Mouse (Mus musculus): ENCODE data around the gene Lonp2. TPM values are rescaled to one million over a fixed set of nuclear protein-coding genes. Genes with fewer than 3 reads are reported as not detected.
A peak's percentile ranks its signal among the peaks of the same experiment; 100 is the strongest.

Lonp2 gene
- total RNA-seq, 2 experiments from 2014 or later = 82.2 to 82.3 TPM

DNA sequence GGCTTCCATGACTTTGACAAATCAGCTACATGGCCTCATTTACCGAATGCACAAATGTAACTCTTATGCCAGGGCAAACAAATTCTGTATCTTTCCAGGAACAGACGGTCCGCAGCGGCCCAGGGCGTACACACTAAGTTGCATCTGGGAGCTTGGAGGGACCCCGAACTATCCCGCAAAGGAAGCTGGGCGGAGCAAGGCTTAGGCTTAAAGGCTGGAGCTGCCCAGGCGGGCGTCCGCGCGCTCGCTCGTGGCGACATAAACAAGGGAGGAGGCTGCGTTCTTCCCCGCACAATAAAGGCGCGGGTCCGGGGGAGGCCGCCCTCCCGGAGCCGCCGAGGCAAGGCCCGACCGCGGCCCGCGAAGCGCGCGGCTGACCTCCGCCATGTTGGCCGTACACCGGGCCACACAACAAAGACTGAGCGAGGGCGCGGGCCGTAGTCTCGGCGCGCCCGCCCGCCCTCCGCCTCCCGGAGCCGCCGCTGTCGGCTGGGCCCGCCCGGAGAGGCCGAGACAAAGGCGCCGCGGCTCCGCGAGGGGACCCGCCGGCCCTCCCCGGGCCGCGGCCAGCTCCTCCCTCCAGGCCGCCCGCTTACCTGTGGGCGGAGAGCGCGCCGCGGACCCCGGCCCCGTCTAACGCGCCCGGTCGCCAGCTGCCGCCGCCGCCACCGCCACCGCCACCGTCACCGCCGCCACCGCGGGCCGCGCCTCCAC is 121.5 kb downstream of the Lonp2 start, which contains the start of the genes Gm10638 and Siah1a:
TSS of gene Gm10638 (plus strand) at position 479 of the 714 bp plus-strand sequence.
TSS of gene Siah1a (minus strand) at position 714 of the 714 bp plus-strand sequence.
- DNase-seq (ENCODE audit: low spot score in 2 of 2) = peak; percentile 39 to 42

DNA sequence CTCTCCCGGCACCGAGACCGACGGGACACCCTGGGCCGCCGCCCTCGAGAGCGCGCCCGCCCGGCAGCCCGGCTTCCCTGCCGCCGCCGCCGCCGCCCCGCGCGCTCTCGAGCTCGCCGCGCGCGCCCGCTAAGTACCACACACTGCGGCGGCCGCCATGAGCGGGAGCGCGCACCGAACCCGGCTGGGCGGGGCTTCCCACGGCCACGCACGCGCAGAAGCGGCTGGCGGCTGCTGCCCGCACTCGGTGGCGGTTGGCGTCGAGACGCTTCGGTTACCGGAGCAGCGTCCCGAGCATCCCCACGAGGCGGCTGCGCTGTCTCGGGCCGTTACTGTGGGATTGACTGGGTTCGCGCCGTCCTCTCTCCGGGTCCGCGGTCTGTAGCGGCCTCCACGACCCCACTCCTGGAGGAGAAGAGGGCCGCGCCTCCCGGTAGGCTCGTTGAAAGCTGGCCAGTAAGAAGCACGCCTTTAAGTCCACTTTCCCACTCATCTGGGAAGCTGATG is 122.1 kb downstream of the Lonp2 start:
- DNase-seq (ENCODE audit: low spot score in 2 of 2) = peak; percentile 86

DNA sequence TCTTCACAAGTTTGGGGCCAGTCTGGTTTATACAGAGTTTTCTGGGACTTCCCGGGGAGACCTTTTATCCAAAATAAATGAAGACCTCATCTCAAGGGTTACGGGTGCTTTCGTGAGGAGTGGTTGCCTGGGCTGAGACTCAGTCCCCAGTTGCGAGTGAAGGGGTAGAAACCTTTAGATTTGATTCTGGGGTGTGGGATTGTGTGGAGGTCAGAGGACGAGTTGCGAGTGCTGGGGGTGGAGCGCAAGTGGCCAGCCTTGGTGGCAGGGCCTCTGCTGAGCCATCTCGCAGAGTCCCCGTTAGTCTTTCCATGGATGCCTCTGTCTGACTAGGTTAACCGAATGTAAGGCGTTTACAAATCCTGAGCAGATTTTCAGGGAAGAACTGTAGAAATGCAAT is 122.7 kb downstream of the Lonp2 start:
- no peak for DNase-seq (ENCODE audit: low spot score in 2 of 2)

DNA sequence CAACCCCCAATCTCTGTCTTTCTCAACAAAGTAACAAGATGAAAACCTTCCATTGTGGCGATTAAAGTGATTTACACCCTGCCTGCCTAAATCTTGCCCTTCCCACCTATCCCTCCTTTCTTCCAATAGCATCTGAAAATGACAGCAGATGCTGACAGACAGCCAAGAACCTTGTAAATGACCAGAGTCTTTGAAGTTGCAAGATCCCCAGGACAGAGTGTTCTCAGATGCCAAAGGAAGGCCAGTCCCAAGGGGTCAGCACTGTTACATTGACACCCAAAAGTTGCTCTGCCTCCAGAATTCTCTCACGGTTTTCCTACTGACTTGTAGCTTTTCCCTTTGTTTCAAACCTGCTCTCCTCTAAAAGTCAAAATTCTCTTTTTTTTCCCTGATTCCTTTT is 126.0 kb downstream of the Lonp2 start:
- no peak for DNase-seq (ENCODE audit: low spot score in 2 of 2)

DNA sequence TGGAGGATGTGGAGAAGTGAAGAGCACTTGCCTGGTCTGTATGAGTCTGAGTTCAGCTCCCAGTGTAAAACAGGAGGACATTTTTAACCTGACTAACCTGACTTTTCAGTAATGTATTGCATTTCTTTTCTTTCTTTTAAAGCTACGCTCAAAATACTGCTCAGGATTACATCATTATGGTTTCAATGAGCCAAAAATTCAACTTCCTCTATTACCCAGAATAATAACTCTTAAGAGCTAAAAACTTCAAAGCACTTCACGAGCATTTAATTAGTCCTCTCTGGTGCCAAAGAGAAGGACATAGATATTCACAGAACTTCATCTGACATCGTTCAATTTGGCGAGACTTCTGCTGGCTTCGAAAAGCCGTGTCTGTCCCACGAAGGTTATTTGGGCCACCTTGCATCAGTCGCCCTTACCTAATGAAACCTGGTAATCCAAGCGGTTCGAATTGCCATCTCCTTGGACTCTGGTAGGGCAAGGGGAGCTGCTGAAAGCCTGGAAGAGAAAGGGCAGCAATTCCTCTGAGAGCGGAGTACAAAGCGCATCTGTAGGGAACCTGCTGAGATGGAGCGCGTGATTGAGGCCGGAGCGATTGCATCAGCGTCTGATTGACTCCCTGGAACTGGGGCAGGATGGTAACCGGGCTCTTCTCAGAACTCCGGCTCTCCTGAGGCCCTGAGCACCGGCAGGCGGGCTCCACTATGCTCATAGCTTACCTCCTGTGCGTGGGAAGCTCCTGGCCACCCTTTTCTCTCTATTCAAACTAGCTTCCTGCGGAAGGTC is 133.3 kb downstream of the Lonp2 start:
- DNase-seq (ENCODE audit: low spot score in 2 of 2) = no peak

DNA sequence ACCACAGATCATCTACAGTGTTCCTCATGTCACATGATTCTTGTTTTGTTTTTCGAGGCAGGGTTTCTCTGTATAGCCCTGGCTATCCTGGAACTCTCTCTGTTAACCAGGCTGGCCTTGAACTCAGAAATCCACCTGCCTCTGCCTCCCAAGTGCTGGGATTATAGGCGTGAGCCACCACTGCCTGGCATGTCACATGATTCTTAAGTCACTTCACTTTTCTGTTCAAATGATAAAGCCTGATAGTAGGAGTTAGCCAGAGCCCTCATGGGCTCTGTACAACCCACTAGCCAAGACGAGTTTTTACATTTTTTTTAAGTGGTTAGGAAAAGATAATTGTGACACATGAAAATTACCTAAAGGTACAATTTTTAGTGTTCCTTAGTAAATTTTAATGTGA is 134.8 kb downstream of the Lonp2 start:
- DNase-seq (ENCODE audit: low spot score in 2 of 2) = no peak

DNA sequence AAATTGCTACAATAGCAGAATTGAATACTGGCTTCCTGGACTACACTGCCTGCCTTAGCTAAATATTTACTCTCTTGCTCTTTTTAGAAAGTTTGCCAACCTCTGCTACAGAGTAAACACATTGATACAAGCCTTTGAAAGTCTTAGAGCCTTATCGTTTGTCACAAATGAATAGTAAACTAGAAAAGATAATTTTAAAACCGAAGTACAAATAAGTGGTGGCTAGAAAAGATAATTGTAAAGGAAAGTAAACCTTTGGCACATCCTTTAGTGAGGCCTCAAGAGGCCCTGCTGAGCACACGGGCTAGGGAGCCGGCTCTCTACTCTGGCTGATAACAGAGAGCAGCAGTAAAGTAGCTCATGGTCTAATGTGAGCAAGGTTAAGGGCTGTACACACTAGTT is 135.2 kb downstream of the Lonp2 start:
- DNase-seq (ENCODE audit: low spot score in 2 of 2) = no peak

DNA sequence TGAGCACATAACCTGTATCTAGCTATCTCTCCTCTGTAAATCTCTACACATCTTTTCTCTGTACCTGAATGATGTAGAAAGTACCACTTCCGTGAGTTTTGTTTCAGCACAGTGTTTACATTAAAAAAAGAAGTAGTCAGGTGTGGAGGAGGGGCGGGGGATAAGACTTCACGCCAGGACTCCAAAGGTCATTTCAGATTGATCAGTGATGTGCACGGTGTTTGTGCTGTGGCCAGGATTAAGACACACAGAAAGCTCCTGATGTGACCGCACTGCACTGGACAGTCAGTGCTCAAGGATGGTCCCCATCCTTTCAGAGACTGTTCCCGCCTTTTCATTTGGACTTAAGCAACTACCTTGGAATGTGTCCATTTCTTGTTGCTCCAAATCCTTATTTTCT is 136.9 kb downstream of the Lonp2 start:
- DNase-seq (ENCODE audit: low spot score in 2 of 2) = no peak

DNA sequence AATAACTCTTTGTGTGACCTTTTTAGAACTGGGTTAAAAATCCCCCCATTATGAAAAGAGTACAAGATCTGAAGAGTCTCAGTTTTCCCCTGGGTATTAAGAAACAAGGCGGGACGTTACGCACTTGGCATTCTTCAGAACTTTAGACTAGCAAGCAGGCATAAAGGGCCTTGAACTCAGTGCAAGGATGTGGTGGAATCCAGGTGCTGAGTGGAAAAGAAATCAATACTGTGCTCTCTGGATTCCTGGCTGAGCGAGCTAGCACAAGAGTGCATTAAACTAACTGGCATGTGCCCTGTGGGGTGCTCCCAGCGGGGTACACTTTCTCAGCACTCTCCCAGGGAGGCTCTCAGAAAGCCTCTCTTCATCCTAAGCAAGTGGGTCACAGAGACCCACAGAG is 139.0 kb downstream of the Lonp2 start:
- no peak for DNase-seq (ENCODE audit: low spot score in 2 of 2)

DNA sequence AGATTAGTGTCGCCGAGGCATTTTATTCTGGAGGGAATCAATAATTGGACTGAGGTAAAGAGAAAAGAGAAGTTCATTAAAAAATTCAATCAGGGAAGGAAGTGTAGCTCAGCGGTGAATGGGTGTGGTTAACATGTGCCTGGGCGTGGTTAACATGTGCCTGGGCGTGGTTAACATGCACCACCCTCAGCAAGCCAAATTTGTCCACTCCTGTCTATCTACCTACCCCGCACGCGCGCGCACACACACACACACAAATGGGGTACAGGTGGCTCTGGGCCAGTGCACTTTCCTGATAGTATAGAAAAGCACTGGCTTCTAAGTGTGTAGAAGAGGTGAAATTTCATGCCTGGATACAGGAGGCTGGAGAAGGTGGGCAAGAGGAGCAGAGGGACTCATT is 141.3 kb downstream of the Lonp2 start:
- DNase-seq (ENCODE audit: low spot score in 2 of 2) = no peak

DNA sequence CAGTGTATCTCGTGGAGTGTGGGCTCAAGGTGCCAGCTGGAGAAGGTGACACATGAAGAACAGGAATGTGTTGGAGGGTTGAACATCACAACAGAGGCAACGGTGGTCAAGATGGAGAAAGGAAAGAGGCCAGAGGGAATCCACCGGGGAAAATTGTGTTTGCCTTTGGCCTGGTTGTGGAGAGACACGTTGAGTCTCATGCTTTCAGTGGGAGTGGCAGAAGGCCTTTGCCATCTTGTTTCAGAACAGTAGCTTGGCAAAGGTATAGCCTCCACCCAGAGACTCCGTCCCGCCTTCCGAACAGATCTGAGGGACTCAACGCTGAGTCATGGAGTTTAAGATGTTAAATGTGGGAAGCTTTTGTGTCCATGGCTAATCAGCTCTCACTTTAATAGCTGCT is 141.8 kb downstream of the Lonp2 start:
- no peak for DNase-seq (ENCODE audit: low spot score in 2 of 2)

DNA sequence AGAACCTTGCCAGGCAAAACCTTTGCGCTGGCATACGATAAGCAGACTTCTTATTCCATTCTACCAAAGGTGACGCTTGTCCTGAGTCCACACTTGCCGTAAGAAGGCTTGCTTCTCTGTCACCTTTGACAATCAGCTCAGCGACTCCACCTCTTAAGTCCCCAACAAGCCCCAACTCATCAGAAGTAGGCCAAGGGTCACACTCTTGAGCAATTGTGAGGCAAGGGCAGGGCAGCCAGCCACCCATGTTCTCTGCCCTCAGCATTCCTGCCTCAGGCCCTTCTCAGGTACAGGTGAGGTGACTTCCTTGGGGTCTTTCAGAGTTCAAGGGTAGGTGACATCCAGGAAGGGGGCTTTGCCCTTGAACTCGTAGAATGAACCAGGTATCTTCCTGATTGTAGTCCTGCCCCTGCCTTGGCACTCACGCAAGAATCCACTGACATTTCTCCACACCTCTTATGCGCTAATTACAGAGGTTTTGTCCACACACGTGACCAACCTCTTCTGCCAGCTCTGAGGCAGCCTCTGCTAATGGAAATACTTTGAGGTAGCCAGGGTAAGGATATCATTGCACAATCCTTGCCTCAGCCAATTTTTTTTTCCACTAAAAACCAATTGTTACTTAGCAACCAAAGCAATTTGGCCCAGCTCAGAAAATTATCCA is 142.8 kb downstream of the Lonp2 start:
- DNase-seq (ENCODE audit: low spot score in 2 of 2) = no peak

DNA sequence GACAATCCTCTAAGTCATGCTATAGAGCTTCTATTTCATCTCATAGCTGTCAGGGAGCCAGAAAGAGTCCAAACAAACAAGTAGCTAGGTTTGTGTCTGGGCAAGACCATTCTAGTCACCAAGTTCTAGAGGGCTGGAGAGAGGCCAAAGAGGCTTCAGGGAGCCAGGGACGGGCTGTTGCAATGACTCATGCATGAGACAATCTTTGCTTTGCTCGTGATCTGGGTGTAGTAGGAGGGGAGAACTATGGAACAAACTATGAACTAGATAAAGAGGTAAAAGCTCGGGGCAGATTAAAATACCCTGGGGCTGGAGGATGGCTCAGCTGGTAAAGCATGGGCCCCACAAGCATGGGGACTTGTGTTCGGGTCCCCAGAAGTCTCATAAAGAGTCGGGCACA is 144.7 kb downstream of the Lonp2 start:
- peak in 1 of 2 experiments; percentile 25 for DNase-seq (ENCODE audit: low spot score in 2 of 2)

DNA sequence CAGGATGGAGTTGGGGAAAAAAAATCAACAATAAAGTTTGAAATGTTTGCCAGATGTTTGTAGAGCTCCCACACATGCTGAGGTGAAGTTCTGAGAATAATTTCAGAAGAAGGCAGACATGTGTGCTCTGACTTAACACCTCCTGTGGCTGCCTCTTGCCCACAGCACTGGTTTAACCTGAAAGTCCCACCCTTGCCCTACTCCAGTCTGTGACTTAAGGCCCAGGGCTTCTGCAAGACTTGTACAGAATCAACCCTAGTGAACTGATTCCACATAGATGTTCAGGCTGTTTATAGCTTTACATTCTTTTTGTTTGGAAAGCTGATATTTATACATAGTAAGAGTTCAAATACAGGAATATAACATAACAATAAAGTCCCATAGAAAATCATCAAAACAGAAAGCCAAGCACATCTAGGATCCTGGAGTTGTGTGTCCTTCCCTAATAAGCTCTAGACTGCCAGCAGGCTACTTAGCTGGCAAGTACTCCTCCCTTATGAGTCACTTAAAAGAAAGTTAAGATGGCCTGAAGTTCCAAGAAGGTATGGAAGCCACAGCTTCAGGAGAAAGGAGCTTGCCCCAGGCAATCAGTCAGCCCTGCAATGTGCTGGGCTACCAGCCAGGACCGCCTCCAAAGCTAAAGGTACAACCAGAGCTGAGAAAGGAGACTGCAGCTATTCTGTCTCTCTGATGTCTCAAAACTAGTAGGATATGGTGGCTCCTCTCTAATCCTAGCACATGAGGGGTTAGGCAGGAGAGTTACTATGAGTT is 146.3 kb downstream of the Lonp2 start:
- DNase-seq (ENCODE audit: low spot score in 2 of 2) = no peak

Small RNA genes lying within 50 kb of the gene (microRNA-seq; reads per million reads assigned to microRNA genes)
- gene Gm44348 = not detected

Other genes starting within 250 kb of the Lonp2 start
- under 1 TPM; 0.17 to 0.23 TPM for gene Abcc12, start 43.4 kb upstream of the Lonp2 start, total RNA-seq (2021)
- 1 to 10 TPM; 4.2 to 5.2 TPM for gene Gm10638, start 121.7 kb downstream of the Lonp2 start, total RNA-seq (2021)
- gene Siah1a, start 121.9 kb downstream of the Lonp2 start, total RNA-seq (2021) = 10 to 100 TPM; 32.0 to 35.5 TPM

Measured in adrenal gland, postnatal 4 days (tissue).